Mouse (Mus musculus) limb, embryonic 15.5 days (tissue): ENCODE measurements around the gene Psmb3. TPM values are rescaled to one million over a fixed set of nuclear protein-coding genes. Genes with fewer than 3 reads are reported as not detected.
"Not testable (repeated sequence)": the region's sequence is repeated elsewhere in the genome, so short reads cannot be mapped to it uniquely, and the experiment has no call there.

Source experiments
- ATAC-seq: fragments of 200-750 bp; cut with Nextera tagmentation; 2 replicates; pipeline ENCODE4 v1.8.0; 2017; ENCODE audit warnings: low read depth, moderate TSS enrichment; ENCODE audit not compliant: insufficient number of reproducible peaks, low FRiP score, low TSS enrichment
- H3K27ac ChIP-seq: fragments of 300-500 bp; sonication (generic); 2 replicates; pipeline ENCODE4 v1.5.1; 2015; ENCODE audit warnings: moderate library complexity, mild to moderate bottlenecking, inconsistent platforms
- H3K27me3 ChIP-seq: fragments of 300-500 bp; sonication (generic); 2 replicates; pipeline ENCODE4 v1.6.1; 2015; ENCODE audit warnings: inconsistent platforms
- H3K36me3 ChIP-seq: fragments of 300-500 bp; sonication (generic); 2 replicates; pipeline ENCODE4 v1.6.1; 2015; ENCODE audit warnings: inconsistent platforms
- H3K4me1 ChIP-seq: fragments of 300-500 bp; sonication (generic); 2 replicates; pipeline ENCODE4 v1.6.1; 2015; ENCODE audit warnings: inconsistent platforms
- H3K4me2 ChIP-seq: fragments of 300-500 bp; sonication (generic); 2 replicates; pipeline ENCODE4 v1.6.1; 2015; ENCODE audit warnings: mild to moderate bottlenecking, inconsistent platforms
- H3K4me3 ChIP-seq: fragments of 300-500 bp; sonication (generic); 2 replicates; pipeline ENCODE4 v1.5.1; 2015; ENCODE audit warnings: mild to moderate bottlenecking, inconsistent platforms
- H3K9ac ChIP-seq: fragments of 300-500 bp; sonication (generic); 2 replicates; pipeline ENCODE4 v1.6.1; 2015; ENCODE audit warnings: inconsistent platforms
- H3K9me3 ChIP-seq: fragments of 300-500 bp; sonication (generic); 2 replicates; pipeline ENCODE4 v1.6.1; 2016; ENCODE audit warnings: inconsistent platforms
- WGBS: fragments of 180-500 bp; shearing (Covaris S2); methylation state at CpG from one replicate; pipeline ENCODE4 v1.1.7; 2015; 5-methylcytosine and 5-hydroxymethylcytosine counted together
- polyA plus RNA-seq: library from polyadenylated mRNA; unstranded; fragments of >200 nt; fragmentation: Nextera tagmentation; extraction: Ambion mirVana; gene quantifications from 2 replicates; pipeline ENCODE4 v1.2.1, GENCODE M21; 2015

Gene Psmb3
- polyA plus RNA-seq, 1 experiment from 2014 or later = 414 TPM

GRCm38 (mm10) chr11:97697891-97698529, 5.2 kb upstream of the Psmb3 start:
- Histone ChIP-seq H3K4me2 (peak overlapping the region; percentile 83), H3K9ac (peak overlapping the region; percentile 93), H3K4me3 (peak overlapping the region; percentile 90), H3K27ac (peak overlapping the region; percentile 98), H3K9me3 (no peaks in the 10 kb centered on the region), H3K36me3 (peaks cover 4% of the 10 kb centered on the region; the same call in 1 of the 2 replicates), H3K27me3 (no peaks in the 10 kb centered on the region), H3K4me1 (peaks cover 65% of the 10 kb centered on the region)
- WGBS = under 1% methylated on average over 14 of the region's 14 CpGs
- no peak for ATAC-seq

DNA sequence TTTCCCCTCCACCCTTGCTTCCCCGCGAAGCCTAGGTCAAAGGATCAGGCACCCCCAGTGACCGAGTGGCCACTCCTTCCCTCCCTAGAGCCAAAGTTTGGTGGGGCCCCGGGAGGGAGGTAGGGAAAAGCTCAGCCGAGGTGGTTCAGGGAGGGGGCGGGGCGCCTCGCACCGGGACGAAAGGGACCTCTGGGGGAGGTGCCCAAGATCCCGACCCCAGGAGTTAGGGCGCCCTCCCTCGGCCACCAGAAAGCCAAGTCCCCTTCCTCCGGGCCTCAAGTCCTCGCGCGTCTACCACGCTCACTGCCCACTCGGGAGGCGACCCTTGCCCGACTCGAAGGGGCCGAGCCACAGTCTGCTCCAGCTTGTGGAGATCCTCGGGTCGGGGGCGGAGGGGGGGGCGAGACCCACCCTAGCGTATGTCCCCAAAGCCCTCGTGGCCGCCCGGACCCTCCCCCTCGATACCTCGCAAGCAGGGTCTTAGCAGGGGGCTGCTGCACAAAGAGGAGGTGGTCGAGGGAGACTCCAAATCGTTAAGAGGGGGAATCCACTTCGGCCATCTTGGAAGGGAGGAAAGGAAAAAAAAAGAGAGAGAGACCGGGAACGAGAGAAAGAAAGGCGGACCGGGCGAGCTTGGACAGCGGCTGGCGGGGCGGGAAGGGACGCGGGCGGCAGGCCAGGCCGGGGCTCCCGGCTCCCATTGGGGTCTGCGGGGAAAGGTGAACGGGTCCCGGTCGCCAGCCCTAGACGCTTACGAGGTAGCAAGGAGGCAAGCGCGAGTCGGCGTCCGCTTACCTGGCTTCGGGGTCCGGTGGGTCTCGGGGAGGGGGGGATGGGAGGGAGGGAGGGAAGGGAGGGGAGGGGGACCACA, 4.2 kb upstream of the Psmb3 start:
- WGBS = under 1% methylated on average over 54 of the region's 63 CpGs
- H3K27me3 ChIP-seq = no peaks in the 10 kb centered on the region
- H3K36me3 ChIP-seq = no peaks in the 10 kb centered on the region; the same call in 1 of the 2 replicates
- peaks cover 64% of the 10 kb centered on the region for H3K4me1 ChIP-seq
- peak overlapping the region; percentile 98 for H3K27ac ChIP-seq
- peak overlapping the region; percentile 83 for H3K4me2 ChIP-seq
- H3K9me3 ChIP-seq = no peaks in the 10 kb centered on the region
- H3K9ac ChIP-seq = peak overlapping the region; percentile 93
- peak overlapping the region; percentile 90 for H3K4me3 ChIP-seq
- no peak for ATAC-seq

- peaks cover 63% of the 10 kb centered on the region for H3K4me1 ChIP-seq
- no peaks in the 10 kb centered on the region for H3K27me3 ChIP-seq
These were observed 3.6 kb upstream of the Psmb3 start for GRCm38 (mm10) chr11:97699626-97700002.

GRCm38 (mm10) chr11:97700003-97700745, 3.0 kb upstream of the Psmb3 start, which contains the start of gene Pcgf2:
TSS of gene Pcgf2 (minus strand) at chr11:97700497.
- Histone ChIP-seq H3K36me3 (peaks cover 6% of the 10 kb centered on the region; the same call in 1 of the 2 replicates), H3K27ac (peak within 1 kb of the TSS; percentile 98), H3K4me1 (peaks cover 57% of the 10 kb centered on the region), H3K4me3 (peak within 1 kb of the TSS; percentile 90), H3K27me3 (no peaks in the 10 kb centered on the region), H3K9ac (peak within 1 kb of the TSS; percentile 93), H3K4me2 (peak within 1 kb of the TSS; percentile 83), H3K9me3 (no peaks in the 10 kb centered on the region)
- WGBS = under 1% methylated on average over 85 of the region's 85 CpGs
- no peak for ATAC-seq

More at GRCm38 (mm10) chr11:97699626-97700002, 3.6 kb upstream of the Psmb3 start:
- peak overlapping the region; percentile 83 for H3K4me2 ChIP-seq
- peak; percentile 49; the same call in 1 of the 2 replicates for ATAC-seq
- H3K4me3 ChIP-seq = peak overlapping the region; percentile 90
- WGBS = 0% methylated on average over 2 of the region's 9 CpGs
- no peaks in the 10 kb centered on the region for H3K9me3 ChIP-seq
- peaks cover 1% of the 10 kb centered on the region; the same call in 1 of the 2 replicates for H3K36me3 ChIP-seq
- H3K27ac ChIP-seq = peak overlapping the region; percentile 98
- H3K9ac ChIP-seq = peak overlapping the region; percentile 93

DNA sequence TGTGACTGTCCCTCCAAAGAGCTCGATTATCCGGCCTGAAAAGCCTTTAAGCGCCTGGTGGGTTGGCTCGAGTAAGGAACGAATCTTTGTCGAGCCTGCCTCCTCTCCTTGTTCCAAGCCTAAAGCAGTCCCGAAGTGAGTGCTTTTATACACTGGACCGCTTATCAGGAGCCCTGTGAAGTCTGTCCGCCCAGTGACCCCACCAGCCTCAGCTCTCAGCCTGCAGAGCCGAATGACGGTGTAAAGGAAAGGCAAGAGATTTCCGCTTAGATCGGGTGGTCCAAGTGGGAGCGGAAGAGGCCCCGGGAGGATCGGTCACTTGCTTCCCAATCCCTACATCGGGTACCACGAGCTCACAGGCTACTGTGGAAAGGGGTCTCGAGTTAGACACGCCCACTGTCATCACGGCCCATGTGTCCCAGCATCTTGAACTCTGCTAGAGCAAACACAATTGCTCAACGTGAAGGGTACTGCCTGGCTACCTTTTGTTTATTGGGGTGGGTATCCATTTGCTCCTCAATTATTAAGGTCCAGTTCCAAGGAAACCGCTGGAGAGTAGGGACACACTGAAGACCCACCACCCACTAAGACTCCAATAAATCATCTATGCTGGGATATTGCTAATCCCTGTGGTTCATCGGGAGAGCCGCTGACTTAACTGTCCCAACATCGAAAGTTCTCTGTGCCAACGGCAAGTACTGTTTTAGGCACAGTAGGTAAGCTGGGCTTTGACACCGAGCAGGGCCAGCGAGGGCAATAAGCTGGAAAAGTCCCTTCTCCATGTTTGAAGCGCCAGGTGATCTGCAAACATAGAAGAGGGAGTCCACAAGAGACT, 2.2 kb upstream of the Psmb3 start:
- Histone ChIP-seq H3K36me3 (peaks cover 6% of the 10 kb centered on the region), H3K4me1 (peaks cover 49% of the 10 kb centered on the region), H3K4me2 (peak overlapping the region; percentile 83), H3K27ac (peak overlapping the region; percentile 98), H3K4me3 (peak overlapping the region; percentile 90), H3K27me3 (no peaks in the 10 kb centered on the region), H3K9me3 (no peaks in the 10 kb centered on the region), H3K9ac (peak overlapping the region; percentile 82)
- 17% methylated on average over 30 of the region's 30 CpGs for WGBS
- ATAC-seq = no peak

DNA sequence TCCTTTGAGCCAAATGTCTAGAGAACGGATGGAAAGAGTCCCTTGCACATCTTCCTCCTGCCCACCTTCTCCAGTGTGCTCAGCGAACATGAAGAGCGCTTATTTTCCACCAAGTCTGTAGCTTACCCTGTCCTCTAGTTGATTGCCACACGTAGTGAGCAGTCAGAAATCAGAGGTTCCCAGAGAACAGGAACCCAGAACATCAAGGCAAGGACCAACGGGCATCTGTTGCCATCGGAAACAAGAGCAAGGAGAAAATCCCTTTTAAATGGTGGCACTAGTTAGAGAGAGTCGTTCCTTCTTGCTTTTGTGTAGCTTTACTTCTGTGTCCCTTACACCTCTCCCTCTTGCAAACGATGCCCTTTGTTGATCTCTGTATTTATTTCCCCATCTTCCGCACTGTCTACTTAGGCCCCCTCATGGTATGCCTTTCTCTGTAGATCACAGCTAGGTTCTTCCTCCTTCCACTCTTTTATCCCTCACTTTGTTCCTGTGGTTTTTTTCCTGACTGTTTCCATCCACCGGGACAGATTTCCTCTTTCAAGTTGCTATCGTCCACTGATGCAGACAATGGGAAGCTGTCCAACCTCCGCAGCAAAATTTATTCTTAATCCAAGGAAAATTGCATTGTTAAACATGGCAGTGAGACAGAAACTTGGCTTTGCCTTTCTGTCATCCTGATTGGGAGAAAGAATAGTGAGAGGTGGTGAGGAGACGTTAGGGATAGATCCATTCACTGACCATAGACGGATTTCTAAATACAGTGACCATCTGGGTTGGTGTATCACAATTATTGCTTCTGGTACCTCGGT, 1.4 kb upstream of the Psmb3 start:
- H3K27me3 ChIP-seq = no peaks in the 10 kb centered on the region
- WGBS = 54% methylated on average over 15 of the region's 15 CpGs
- no peak for ATAC-seq
- H3K4me3 ChIP-seq = peak overlapping the region; percentile 90
- H3K4me1 ChIP-seq = peaks cover 41% of the 10 kb centered on the region
- 0 out of 2 replicates have a peak overlapping the region, but pooled peaks have one; percentile 48 for H3K9ac ChIP-seq
- H3K4me2 ChIP-seq = peak overlapping the region; percentile 83
- no peaks in the 10 kb centered on the region for H3K9me3 ChIP-seq
- H3K27ac ChIP-seq = peak overlapping the region; percentile 89; the same call in 1 of the 2 replicates
- peaks cover 15% of the 10 kb centered on the region for H3K36me3 ChIP-seq

GRCm38 (mm10) chr11:97702393-97702745, 830 bp upstream of the Psmb3 start:
- peaks cover 21% of the 10 kb centered on the region for H3K36me3 ChIP-seq
- no peaks in the 10 kb centered on the region for H3K9me3 ChIP-seq
- H3K9ac ChIP-seq = peak overlapping the region; percentile 48
- H3K27ac ChIP-seq = peak overlapping the region; percentile 89
- H3K4me2 ChIP-seq = peak overlapping the region; percentile 83
- no peak for ATAC-seq
- WGBS = under 1% methylated on average over 24 of the region's 24 CpGs
- no peaks in the 10 kb centered on the region for H3K27me3 ChIP-seq
- H3K4me1 ChIP-seq = peaks cover 35% of the 10 kb centered on the region
- H3K4me3 ChIP-seq = peak overlapping the region; percentile 90

DNA sequence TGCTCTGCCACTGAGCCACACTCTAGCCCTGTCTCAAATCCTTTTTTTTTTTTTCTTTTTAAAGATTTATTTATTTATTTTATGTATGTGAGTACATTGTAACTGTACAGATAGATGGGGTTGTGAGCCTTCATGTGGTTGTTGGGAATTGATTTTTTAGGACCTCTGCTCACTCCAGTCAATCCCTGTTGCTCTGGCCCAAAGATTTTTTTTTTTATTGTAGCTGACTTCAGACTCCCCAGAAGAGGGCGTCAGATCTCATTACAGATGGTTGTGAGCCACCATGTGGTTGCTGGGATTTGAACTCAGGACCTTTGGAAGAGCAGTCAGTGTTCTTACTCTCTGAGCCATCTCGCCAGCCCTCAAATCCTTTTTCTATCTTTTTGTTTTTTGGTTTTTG, 6.9 kb downstream of the Psmb3 start:
- not testable (repeated sequence) for H3K4me3 ChIP-seq, H3K9ac ChIP-seq, ATAC-seq, H3K27ac ChIP-seq, H3K4me2 ChIP-seq, H3K9me3 ChIP-seq, H3K4me1 ChIP-seq, H3K27me3 ChIP-seq
- H3K36me3 ChIP-seq = peaks cover 62% of the 10 kb centered on the region
- 73% methylated on average over 2 of the region's 2 CpGs for WGBS

DNA sequence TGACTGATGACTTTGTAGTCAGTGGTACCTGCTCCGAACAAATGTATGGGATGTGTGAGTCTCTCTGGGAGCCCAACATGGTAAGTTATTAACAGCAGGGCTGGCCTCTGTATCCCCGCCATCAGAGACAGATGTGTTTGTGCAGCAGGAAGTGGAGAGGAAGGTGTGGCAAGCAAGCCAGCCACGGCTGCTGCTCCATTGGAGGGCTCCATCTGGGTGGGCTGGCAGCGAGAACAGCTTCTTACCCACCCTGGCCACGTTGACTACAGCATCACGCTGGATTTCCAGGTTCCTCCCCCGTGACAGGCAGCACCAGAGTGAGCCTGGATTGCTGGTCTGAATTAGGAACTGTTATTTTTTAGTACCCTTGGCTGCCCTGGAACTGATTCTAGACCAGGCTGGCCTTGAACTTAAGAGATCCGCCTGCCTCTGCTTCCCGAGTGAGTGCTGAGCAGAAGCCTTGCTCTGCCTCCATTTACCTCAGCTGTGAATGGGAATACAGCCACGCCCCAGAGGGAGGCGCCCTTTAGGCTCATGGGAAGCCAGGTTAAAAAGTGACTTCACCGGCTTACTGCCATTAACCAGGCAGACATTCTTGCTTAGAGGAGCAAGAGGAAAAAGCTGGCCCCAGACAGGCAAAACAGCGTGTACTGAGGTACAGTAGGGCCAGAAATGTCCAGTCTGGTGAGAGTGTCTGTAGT, 8.2 kb downstream of the Psmb3 start:
- 73% methylated on average over 13 of the region's 13 CpGs for WGBS
- H3K9me3 ChIP-seq = no peaks in the 10 kb centered on the region
- ATAC-seq = no peak
- no peak overlapping the region for H3K4me2 ChIP-seq
- H3K27ac ChIP-seq = 0 out of 2 replicates have a peak overlapping the region, but pooled peaks have one; percentile 4
- peaks cover 62% of the 10 kb centered on the region for H3K36me3 ChIP-seq
- no peaks in the 10 kb centered on the region for H3K27me3 ChIP-seq
- H3K4me1 ChIP-seq = no peaks in the 10 kb centered on the region
- no peak overlapping the region for H3K4me3 ChIP-seq
- no peak overlapping the region for H3K9ac ChIP-seq

- H3K4me1 ChIP-seq = no peaks in the 10 kb centered on the region
- H3K27ac ChIP-seq = no peak overlapping the region
- WGBS = 92% methylated on average over 15 of the region's 15 CpGs
- ATAC-seq = no peak
- no peaks in the 10 kb centered on the region for H3K27me3 ChIP-seq
- no peak overlapping the region for H3K4me3 ChIP-seq
- H3K4me2 ChIP-seq = no peak overlapping the region
- H3K9me3 ChIP-seq = no peaks in the 10 kb centered on the region
- H3K36me3 ChIP-seq = peaks cover 57% of the 10 kb centered on the region
- no peak overlapping the region for H3K9ac ChIP-seq
These were observed 9.1 kb downstream of the Psmb3 start for GRCm38 (mm10) chr11:97712286-97712685.
